Mouse (Mus musculus): ENCODE results near the gene Rhox2b. TPM values are rescaled to one million over a fixed set of nuclear protein-coding genes. Genes with fewer than 3 reads are reported as not detected.
"Not testable (repeated sequence)": the region's sequence is repeated elsewhere in the genome, so short reads cannot be mapped to it uniquely, and the experiment has no call there.

Gene Rhox2b
- polyA plus RNA-seq (2015; fragmentation: Nextera tagmentation; extraction: Ambion mirVana), result not detected in 2 replicates

- not testable (repeated sequence) for H3K27ac ChIP-seq; ATAC-seq (ENCODE audit: low read depth); H3K36me3 ChIP-seq; H3K9ac ChIP-seq; H3K4me1 ChIP-seq (replicated peaks); H3K4me2 ChIP-seq; H3K4me3 ChIP-seq (replicated peaks); H3K9me3 ChIP-seq (replicated peaks); DNase-seq; H3K27me3 ChIP-seq
- no CpG with 5 or more reads among the region's 9 CpGs for WGBS (ENCODE audit: insufficient replicate concordance)
Observed at GRCm38 (mm10) chrX:37411767-37412166, at the start of gene Rhox2b. Gene Rhox2b, plus strand, starts transcription at chrX:37412067.

GRCm38 (mm10) chrX:37379728-37380127, 32.1 kb upstream of the Rhox2b start, which contains the start of gene Rhox3a2:
Gene Rhox3a2, plus strand, starts transcription at chrX:37380028.
- not testable (repeated sequence) for H3K36me3 ChIP-seq; H3K4me1 ChIP-seq (replicated peaks); H3K27ac ChIP-seq; H3K27me3 ChIP-seq; DNase-seq; H3K9me3 ChIP-seq (replicated peaks); H3K4me2 ChIP-seq; ATAC-seq (ENCODE audit: low read depth); H3K9ac ChIP-seq; H3K4me3 ChIP-seq (replicated peaks)
- WGBS (ENCODE audit: insufficient replicate concordance), result no CpG with 5 or more reads among the region's 1 CpGs

- not testable (repeated sequence) for ATAC-seq (ENCODE audit: low read depth); H3K36me3 ChIP-seq; H3K4me2 ChIP-seq; H3K27me3 ChIP-seq; DNase-seq; H3K9me3 ChIP-seq (replicated peaks); H3K4me1 ChIP-seq (replicated peaks); H3K27ac ChIP-seq; H3K4me3 ChIP-seq (replicated peaks); H3K9ac ChIP-seq
- WGBS (ENCODE audit: insufficient replicate concordance), result 79% methylated on average over 8 of the region's 16 CpGs
Observed at GRCm38 (mm10) chrX:37390548-37390947, 21.3 kb upstream of the Rhox2b start, which contains the start of gene Rhox4a2. Gene Rhox4a2, plus strand, starts transcription at chrX:37390848.

DNA sequence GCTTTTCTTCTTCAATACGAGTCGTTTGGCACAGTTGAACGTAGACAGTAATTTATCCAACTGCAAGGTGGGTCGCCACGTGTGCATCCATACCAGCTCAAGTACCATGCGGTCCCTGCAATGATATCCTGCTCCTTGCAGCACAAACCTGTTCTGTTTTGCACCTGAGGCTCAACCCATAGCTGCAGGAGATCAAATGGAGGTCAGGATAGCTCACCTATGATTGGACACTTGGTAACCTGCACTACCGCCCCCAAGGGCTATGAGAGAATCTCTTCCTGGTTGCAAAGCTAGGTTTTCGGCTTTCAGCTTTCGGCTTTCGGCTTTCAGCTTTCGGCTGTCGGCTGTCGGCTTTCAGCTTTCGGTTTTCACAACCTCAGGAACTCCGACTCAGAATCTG, 20.3 kb downstream of the Rhox2b start, which contains the start of gene Rhox4b:
Rhox4b (plus strand) TSS at position 301 of the 400 bp plus-strand sequence.
- ATAC-seq (ENCODE audit: low read depth), result not testable (repeated sequence)
- WGBS (ENCODE audit: insufficient replicate concordance), result 74% methylated on average over 15 of the region's 15 CpGs

DNA sequence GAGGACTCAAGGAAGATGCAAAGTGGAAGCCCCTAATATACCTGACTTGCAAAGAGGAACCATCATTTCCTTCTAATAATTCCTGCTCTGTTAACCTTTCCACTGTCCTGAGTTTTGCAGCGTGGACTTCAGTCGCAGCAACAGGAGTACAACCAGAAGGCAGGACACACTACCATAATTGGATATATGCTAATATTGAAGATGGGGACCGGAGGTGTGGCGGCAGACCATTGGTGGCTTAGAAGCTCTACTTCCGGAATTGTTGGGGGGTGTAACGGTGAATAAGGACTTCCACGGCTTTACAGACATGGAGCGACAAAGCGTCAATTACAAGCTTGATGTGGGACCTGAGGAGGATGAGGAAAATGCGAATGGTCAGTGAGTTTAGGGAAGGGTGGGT, 41.5 kb downstream of the Rhox2b start, which contains the start of gene Rhox2c:
Rhox2c (plus strand) TSS at position 301 of the 400 bp plus-strand sequence.
- WGBS (ENCODE audit: insufficient replicate concordance), result 78% methylated on average over 7 of the region's 10 CpGs
- DNase-seq; H3K27me3 ChIP-seq; H3K9me3 ChIP-seq (replicated peaks); H3K4me1 ChIP-seq (replicated peaks); H3K4me3 ChIP-seq (replicated peaks); H3K36me3 ChIP-seq; ATAC-seq (ENCODE audit: low read depth); H3K9ac ChIP-seq; H3K27ac ChIP-seq; H3K4me2 ChIP-seq: not testable (repeated sequence)

More for the DNA sequence above, 20.3 kb downstream of the Rhox2b start, which contains the start of gene Rhox4b:
- not testable (repeated sequence) for H3K4me1 ChIP-seq (replicated peaks); H3K9me3 ChIP-seq (replicated peaks); H3K27me3 ChIP-seq; H3K4me3 ChIP-seq (replicated peaks); H3K9ac ChIP-seq; H3K27ac ChIP-seq; DNase-seq; H3K4me2 ChIP-seq; H3K36me3 ChIP-seq

GRCm38 (mm10) chrX:37458285-37458684, 46.4 kb downstream of the Rhox2b start, which contains the start of gene Rhox3c:
Gene Rhox3c, plus strand, starts transcription at chrX:37458585.
- DNase-seq; H3K4me2 ChIP-seq; H3K9ac ChIP-seq; H3K4me1 ChIP-seq (replicated peaks); H3K4me3 ChIP-seq (replicated peaks); H3K27ac ChIP-seq; H3K27me3 ChIP-seq; ATAC-seq (ENCODE audit: low read depth); H3K9me3 ChIP-seq (replicated peaks); H3K36me3 ChIP-seq: not testable (repeated sequence)
- WGBS (ENCODE audit: insufficient replicate concordance), result 70% methylated on average over 3 of the region's 4 CpGs

Other genes starting within 250 kb of the Rhox2b start
- not detected in 2 replicates for gene Akap14, start 243.2 kb upstream of the Rhox2b start, polyA plus RNA-seq (2015; fragmentation: Nextera tagmentation; extraction: Ambion mirVana)
- 227 and 254 TPM in 2 replicates for gene Ndufa1, start 220.9 kb upstream of the Rhox2b start, polyA plus RNA-seq (2015; fragmentation: Nextera tagmentation; extraction: Ambion mirVana)
- 3.0 and 3.6 TPM in 2 replicates for gene Rnf113a1, start 220.8 kb upstream of the Rhox2b start, polyA plus RNA-seq (2015; fragmentation: Nextera tagmentation; extraction: Ambion mirVana)
- gene Gm9, start 201.0 kb upstream of the Rhox2b start, polyA plus RNA-seq (2015; fragmentation: Nextera tagmentation; extraction: Ambion mirVana), result not detected in 2 replicates
- not detected in 2 replicates for gene Rhox1, start 189.8 kb upstream of the Rhox2b start, polyA plus RNA-seq (2015; fragmentation: Nextera tagmentation; extraction: Ambion mirVana)
- gene Rhox2a, start 167.1 kb upstream of the Rhox2b start, polyA plus RNA-seq (2015; fragmentation: Nextera tagmentation; extraction: Ambion mirVana), result not detected in 2 replicates
- not detected in 2 replicates for gene Rhox3a, start 162.1 kb upstream of the Rhox2b start, polyA plus RNA-seq (2015; fragmentation: Nextera tagmentation; extraction: Ambion mirVana)
- not detected in 2 replicates for gene Rhox4a, start 146.7 kb upstream of the Rhox2b start, polyA plus RNA-seq (2015; fragmentation: Nextera tagmentation; extraction: Ambion mirVana)
- not detected in 2 replicates for gene Rhox3a2, start 32.0 kb upstream of the Rhox2b start, polyA plus RNA-seq (2015; fragmentation: Nextera tagmentation; extraction: Ambion mirVana)
- not detected in 2 replicates for gene Rhox4a2, start 21.2 kb upstream of the Rhox2b start, polyA plus RNA-seq (2015; fragmentation: Nextera tagmentation; extraction: Ambion mirVana)
- gene Rhox4b, start 20.4 kb downstream of the Rhox2b start, polyA plus RNA-seq (2015; fragmentation: Nextera tagmentation; extraction: Ambion mirVana), result not detected in 2 replicates
- gene Rhox2c, start 41.6 kb downstream of the Rhox2b start, polyA plus RNA-seq (2015; fragmentation: Nextera tagmentation; extraction: Ambion mirVana), result not detected in 2 replicates
- not detected in 2 replicates for gene Rhox3c, start 46.5 kb downstream of the Rhox2b start, polyA plus RNA-seq (2015; fragmentation: Nextera tagmentation; extraction: Ambion mirVana)
- not detected in 2 replicates for gene Rhox4c, start 68.3 kb downstream of the Rhox2b start, polyA plus RNA-seq (2015; fragmentation: Nextera tagmentation; extraction: Ambion mirVana)
- not detected in 2 replicates for gene Rhox2d, start 81.4 kb downstream of the Rhox2b start, polyA plus RNA-seq (2015; fragmentation: Nextera tagmentation; extraction: Ambion mirVana)
- not detected in 2 replicates for gene Rhox4d, start 102.3 kb downstream of the Rhox2b start, polyA plus RNA-seq (2015; fragmentation: Nextera tagmentation; extraction: Ambion mirVana)
- gene Rhox2e, start 118.4 kb downstream of the Rhox2b start, polyA plus RNA-seq (2015; fragmentation: Nextera tagmentation; extraction: Ambion mirVana), result not detected in 2 replicates
- gene Rhox3e, start 130.0 kb downstream of the Rhox2b start, polyA plus RNA-seq (2015; fragmentation: Nextera tagmentation; extraction: Ambion mirVana), result not detected in 2 replicates
- not detected in 2 replicates for gene Rhox4e, start 145.3 kb downstream of the Rhox2b start, polyA plus RNA-seq (2015; fragmentation: Nextera tagmentation; extraction: Ambion mirVana)
- gene Rhox2f, start 159.3 kb downstream of the Rhox2b start, polyA plus RNA-seq (2015; fragmentation: Nextera tagmentation; extraction: Ambion mirVana), result not detected in 2 replicates
- gene Rhox3f, start 168.9 kb downstream of the Rhox2b start, polyA plus RNA-seq (2015; fragmentation: Nextera tagmentation; extraction: Ambion mirVana), result not detected in 2 replicates
- not detected in 2 replicates for gene Rhox4f, start 195.6 kb downstream of the Rhox2b start, polyA plus RNA-seq (2015; fragmentation: Nextera tagmentation; extraction: Ambion mirVana)
- not detected in 2 replicates for gene Rhox3g, start 216.5 kb downstream of the Rhox2b start, polyA plus RNA-seq (2015; fragmentation: Nextera tagmentation; extraction: Ambion mirVana)
- not detected in 2 replicates for gene Rhox2g, start 231.4 kb downstream of the Rhox2b start, polyA plus RNA-seq (2015; fragmentation: Nextera tagmentation; extraction: Ambion mirVana)
- gene Rhox4g, start 239.3 kb downstream of the Rhox2b start, polyA plus RNA-seq (2015; fragmentation: Nextera tagmentation; extraction: Ambion mirVana), result not detected in 2 replicates

All from liver, embryonic 13.5 days (tissue).